Mouse (Mus musculus) embryonic facial prominence, embryonic 11.5 days (tissue): Measurements from ENCODE around the gene 9530003J23Rik. TPM values are rescaled to one million over a fixed set of nuclear protein-coding genes. Genes with fewer than 3 reads are reported as not detected.
"Not testable (repeated sequence)": the region's sequence is repeated elsewhere in the genome, so short reads cannot be mapped to it uniquely, and the experiment has no call there.

ENCODE experiments used
- ATAC-seq: fragments of 200-750 bp; cut with Nextera tagmentation; replicated peaks from 2 replicates; pipeline ENCODE4 v1.8.0; 2017; ENCODE audit warnings: low read depth; ENCODE audit not compliant: insufficient number of reproducible peaks, low FRiP score, low TSS enrichment
- DNase-seq: peaks from one replicate; pipeline ENCODE4 v3.0.0-alpha.2; 2015; ENCODE audit warnings: low spot score
- H3K27ac ChIP-seq: fragments of 300-500 bp; sonication (generic); replicated peaks from 2 replicates; pipeline ENCODE4 v1.5.1; 2014; ENCODE audit warnings: mild to moderate bottlenecking, low read depth, low read length, control low read depth
- H3K27me3 ChIP-seq: fragments of 300-500 bp; sonication (generic); 2 replicates; pipeline ENCODE4 v1.6.1; 2014; ENCODE audit warnings: mild to moderate bottlenecking, low read length, moderate library complexity, mixed read lengths; ENCODE audit not compliant: control insufficient read depth, insufficient read depth
- H3K36me3 ChIP-seq: fragments of 300-500 bp; sonication (generic); replicated peaks from 2 replicates; pipeline ENCODE4 v1.6.1; 2014; ENCODE audit warnings: low read depth, mild to moderate bottlenecking, low read length, moderate library complexity, mixed read lengths; ENCODE audit not compliant: control insufficient read depth, insufficient read depth
- H3K4me1 ChIP-seq: fragments of 300-500 bp; sonication (generic); 2 replicates; pipeline ENCODE4 v1.6.1; 2014; ENCODE audit warnings: low read length, mixed read lengths; ENCODE audit not compliant: control insufficient read depth, insufficient read depth
- H3K4me2 ChIP-seq: fragments of 300-500 bp; sonication (generic); 2 replicates; pipeline ENCODE4 v1.6.1; 2014; ENCODE audit warnings: low read depth, mild to moderate bottlenecking, control low read depth, low read length, moderate library complexity
- H3K4me3 ChIP-seq: fragments of 300-500 bp; sonication (generic); 2 replicates; pipeline ENCODE4 v1.5.1; 2014; ENCODE audit warnings: low read depth, low read length, control low read depth
- H3K9ac ChIP-seq: fragments of 300-500 bp; sonication (generic); replicated peaks from 2 replicates; pipeline ENCODE4 v1.6.1; 2014; ENCODE audit warnings: mild to moderate bottlenecking, control low read depth, low read length
- H3K9me3 ChIP-seq: fragments of 300-500 bp; sonication (generic); replicated peaks from 2 replicates; pipeline ENCODE4 v1.6.1; 2016; ENCODE audit warnings: mild to moderate bottlenecking, low read length, inconsistent platforms, mixed read lengths; ENCODE audit not compliant: control insufficient read depth
- WGBS: fragments of 180-500 bp; shearing (Covaris S2); extraction: QIAGEN DNeasy Blood & Tissue Kit; methylation state at CpG from one replicate; pipeline ENCODE4 v1.1.7; 2014; 5-methylcytosine and 5-hydroxymethylcytosine counted together
- polyA plus RNA-seq: library from polyadenylated mRNA; unstranded; fragments of >200 nt; fragmentation: Nextera tagmentation; extraction: Ambion mirVana; gene quantifications from 2 replicates; pipeline ENCODE4 v1.2.1, GENCODE M21; 2014

9530003J23Rik gene
- polyA plus RNA-seq, 1 experiment from 2014 or later, result not detected

GRCm38 (mm10) chr10:117209469-117209938 is 29.0 kb downstream of the 9530003J23Rik start:
- H3K9me3 ChIP-seq, result no peaks in the 10 kb centered on the region
- no peak overlapping the region for H3K4me3 ChIP-seq
- no peak overlapping the region for H3K27ac ChIP-seq
- 21% methylated on average over 11 of the region's 11 CpGs for WGBS
- H3K9ac ChIP-seq, result no peak overlapping the region
- H3K36me3 ChIP-seq, result no peaks in the 10 kb centered on the region
- H3K4me1 ChIP-seq, result no peaks in the 10 kb centered on the region
- ATAC-seq, result peak; percentile 73; the same call in 1 of the 2 replicates
- H3K27me3 ChIP-seq, result no peaks in the 10 kb centered on the region
- H3K4me2 ChIP-seq, result 0 out of 2 replicates have a peak overlapping the region, but pooled peaks have one; percentile 5
- peak; percentile 90 for DNase-seq

- not testable (repeated sequence) for H3K9me3 ChIP-seq, H3K4me2 ChIP-seq, H3K27me3 ChIP-seq, H3K27ac ChIP-seq, H3K36me3 ChIP-seq, DNase-seq, H3K9ac ChIP-seq, H3K4me1 ChIP-seq, H3K4me3 ChIP-seq, ATAC-seq
- WGBS, result 90% methylated on average over 6 of the region's 6 CpGs
Observed at GRCm38 (mm10) chr10:117208787-117209186, 29.7 kb downstream of the 9530003J23Rik start.

GRCm38 (mm10) chr10:117208221-117208620 is 30.3 kb downstream of the 9530003J23Rik start:
- Histone ChIP-seq H3K9ac (no peak overlapping the region), H3K4me3 (no peak overlapping the region), H3K9me3 (no peaks in the 10 kb centered on the region), H3K4me1 (no peaks in the 10 kb centered on the region), H3K27me3 (no peaks in the 10 kb centered on the region), H3K36me3 (no peaks in the 10 kb centered on the region), H3K4me2 (no peak overlapping the region), H3K27ac (no peak overlapping the region)
- WGBS, result 82% methylated on average over 15 of the region's 15 CpGs
- DNase-seq (no peak), ATAC-seq (no peak)

GRCm38 (mm10) chr10:117206070-117206469 is 32.4 kb downstream of the 9530003J23Rik start:
- H3K27ac ChIP-seq, result no peak overlapping the region
- H3K4me3 ChIP-seq, result no peak overlapping the region
- no peaks in the 10 kb centered on the region for H3K36me3 ChIP-seq
- H3K4me2 ChIP-seq, result no peak overlapping the region
- no peaks in the 10 kb centered on the region for H3K4me1 ChIP-seq
- ATAC-seq, result no peak
- no peak overlapping the region for H3K9ac ChIP-seq
- H3K9me3 ChIP-seq, result no peaks in the 10 kb centered on the region
- WGBS, result 92% methylated on average over 3 of the region's 3 CpGs
- H3K27me3 ChIP-seq, result no peaks in the 10 kb centered on the region
- DNase-seq, result no peak

GRCm38 (mm10) chr10:117203558-117203981 is 34.9 kb downstream of the 9530003J23Rik start:
- Histone ChIP-seq H3K9me3 (no peaks in the 10 kb centered on the region), H3K27me3 (no peaks in the 10 kb centered on the region), H3K9ac (no peak overlapping the region), H3K4me2 (no peak overlapping the region), H3K27ac (0 out of 2 replicates have a peak overlapping the region, but pooled peaks have one; percentile 6), H3K4me1 (no peaks in the 10 kb centered on the region), H3K36me3 (no peaks in the 10 kb centered on the region), H3K4me3 (no peak overlapping the region)
- WGBS, result 55% methylated on average over 2 of the region's 2 CpGs
- ATAC-seq (no peak), DNase-seq (peak; percentile 71)

GRCm38 (mm10) chr10:117202981-117203557 is 35.4 kb downstream of the 9530003J23Rik start:
- no peak overlapping the region for H3K4me2 ChIP-seq
- no peaks in the 10 kb centered on the region for H3K9me3 ChIP-seq
- no peak overlapping the region for H3K9ac ChIP-seq
- no peaks in the 10 kb centered on the region for H3K27me3 ChIP-seq
- no peak for DNase-seq
- no peak for ATAC-seq
- 0 out of 2 replicates have a peak overlapping the region, but pooled peaks have one; percentile 6 for H3K27ac ChIP-seq
- H3K4me3 ChIP-seq, result no peak overlapping the region
- 75% methylated on average over 17 of the region's 17 CpGs for WGBS
- no peaks in the 10 kb centered on the region for H3K36me3 ChIP-seq
- no peaks in the 10 kb centered on the region for H3K4me1 ChIP-seq

GRCm38 (mm10) chr10:117199701-117200100 is 38.8 kb downstream of the 9530003J23Rik start:
- ATAC-seq (no peak), DNase-seq (peak; percentile 30)
- no peak overlapping the region for H3K4me2 ChIP-seq
- no peak overlapping the region for H3K4me3 ChIP-seq
- no peaks in the 10 kb centered on the region for H3K36me3 ChIP-seq
- 39% methylated on average over 3 of the region's 3 CpGs for WGBS
- no peak overlapping the region for H3K27ac ChIP-seq
- no peaks in the 10 kb centered on the region for H3K27me3 ChIP-seq
- no peaks in the 10 kb centered on the region for H3K4me1 ChIP-seq
- H3K9ac ChIP-seq, result no peak overlapping the region
- H3K9me3 ChIP-seq, result no peaks in the 10 kb centered on the region

GRCm38 (mm10) chr10:117196696-117197095 is 41.8 kb downstream of the 9530003J23Rik start:
- ATAC-seq, result no peak
- Histone ChIP-seq H3K27me3 (no peaks in the 10 kb centered on the region), H3K9ac (no peak overlapping the region), H3K36me3 (no peaks in the 10 kb centered on the region), H3K4me3 (no peak overlapping the region), H3K4me2 (no peak overlapping the region), H3K9me3 (no peaks in the 10 kb centered on the region), H3K27ac (no peak overlapping the region), H3K4me1 (no peaks in the 10 kb centered on the region)
- DNase-seq, result no peak
- WGBS, result 78% methylated on average over 3 of the region's 3 CpGs
